Mouse (Mus musculus) bone marrow, adult 2 months (tissue): ENCODE results near the gene Msto1.

Experiments used
- CTCF ChIP-seq: fragments of 200-500 bp; IDR thresholded peaks from 2 replicates; pipeline ENCODE4 v1.5.1; 2011; ENCODE audit warnings: low read length, control low read depth; ENCODE audit not compliant: control insufficient read depth, insufficient read depth
- POLR2A ChIP-seq: fragments of 200-500 bp; IDR thresholded peaks from 2 replicates; pipeline ENCODE4 v1.6.1; 2011; ENCODE audit warnings: low read depth, mild to moderate bottlenecking, control low read depth, low read length, borderline replicate concordance; ENCODE audit not compliant: control insufficient read depth

GRCm38 (mm10) chr3:88949786-88950575 is 36.2 kb upstream of the Msto1 start:
- TF ChIP-seq CTCF (no peak), POLR2A (peak; percentile 77; the same call in 1 of the 2 replicates)
